Mouse (Mus musculus) B cell, adult 67 days (primary cell): ENCODE data around the gene Ankle2. TPM values are rescaled to one million over a fixed set of nuclear protein-coding genes. Genes with fewer than 3 reads are reported as not detected.

ENCODE experiments used
- total RNA-seq, 2 experiments: library from RNA; stranded (reverse); gene quantifications; 4 replicates each; pipeline ENCODE4 v1.2.4; 2023

The Ankle2 gene
- total RNA-seq: 100 to 1,000 TPM in 1 of 2 experiments, 10 to 100 TPM in 1; 100.0 to 115 TPM

DNA sequence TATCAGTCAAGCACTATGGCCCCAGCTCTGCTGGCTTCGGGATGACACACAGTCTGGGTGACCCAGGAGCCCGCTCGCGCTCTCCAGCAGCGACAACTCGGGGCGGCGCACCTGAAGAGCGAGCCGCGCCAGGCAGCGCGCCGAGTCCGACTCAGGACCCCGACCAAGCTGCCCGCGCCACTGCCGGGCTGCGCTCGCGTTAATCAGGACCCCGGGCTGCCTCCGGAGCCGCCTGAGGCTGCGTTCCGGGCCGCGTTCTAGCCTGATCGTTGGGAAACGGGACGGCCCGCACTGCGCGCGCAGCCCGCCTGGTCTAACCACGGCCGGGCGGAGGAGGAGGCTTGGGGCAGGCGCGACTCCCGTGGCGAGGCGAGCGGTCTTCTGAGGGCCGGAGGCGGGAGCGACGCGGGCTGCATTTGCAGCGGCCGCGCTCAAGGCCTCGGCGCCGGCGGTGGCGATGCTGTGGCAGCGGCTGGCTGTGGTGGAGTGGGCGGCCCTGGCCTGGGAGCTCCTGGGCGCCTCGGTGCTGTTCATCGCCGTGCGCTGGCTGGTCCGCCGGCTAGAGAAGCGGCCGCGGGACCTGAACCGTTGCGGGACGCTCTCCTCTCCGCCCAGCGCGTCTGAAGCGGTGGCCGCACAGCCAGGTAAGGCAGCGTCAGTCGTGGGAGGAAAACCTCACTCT is at the start of gene Ankle2:
Gene Ankle2 (plus strand): TSS at position 225 of the 682 bp plus-strand sequence.

DNA sequence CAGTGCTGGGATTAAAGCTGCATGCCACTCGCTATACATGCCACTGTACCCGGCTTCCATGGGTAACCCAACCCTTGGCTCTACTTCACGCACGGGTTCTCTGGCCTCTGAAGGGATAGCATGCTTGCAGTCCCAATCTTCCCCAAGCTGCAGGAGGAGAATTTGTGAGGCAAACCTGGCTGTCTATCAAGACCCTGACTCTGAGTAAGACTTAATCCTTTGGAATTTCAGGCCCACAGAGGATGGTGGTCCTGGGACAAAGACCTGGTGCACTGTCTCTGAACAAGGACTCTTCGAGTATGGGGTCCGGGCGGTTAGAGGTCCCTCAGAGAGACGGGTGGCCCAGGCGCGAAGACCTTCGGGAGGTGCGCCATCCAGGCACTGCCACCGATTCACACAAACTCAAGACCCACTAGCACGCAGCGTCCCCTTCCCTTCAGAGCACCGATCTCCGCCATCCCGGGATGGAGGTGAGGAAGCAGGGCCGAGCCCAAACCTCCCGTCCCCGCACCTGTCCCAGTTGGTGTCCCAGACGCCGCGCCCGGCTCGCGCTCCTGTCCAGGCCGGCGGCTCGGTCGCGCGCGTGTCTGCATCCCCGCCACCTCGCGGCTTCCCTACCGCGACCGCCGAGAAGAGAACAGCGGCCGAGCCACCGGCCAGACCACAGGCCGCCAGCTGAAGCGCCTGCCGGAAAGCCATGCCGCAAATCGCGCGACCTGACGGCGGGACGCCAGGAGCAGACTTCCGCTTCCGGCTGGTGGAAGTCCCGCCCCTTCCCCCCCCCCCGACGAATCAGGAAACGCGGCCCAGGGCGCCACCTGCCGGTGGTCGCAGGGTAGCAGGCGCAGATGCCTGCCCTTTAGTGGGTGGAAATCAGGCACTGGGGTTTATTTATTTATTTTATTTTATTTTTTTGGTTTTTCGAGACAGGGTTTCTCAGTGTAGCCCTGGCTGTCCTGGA is 38.6 kb downstream of the Ankle2 start, which contains the start of gene Pgam5:
Gene Pgam5 (minus strand): TSS at position 773 of the 961 bp plus-strand sequence.

DNA sequence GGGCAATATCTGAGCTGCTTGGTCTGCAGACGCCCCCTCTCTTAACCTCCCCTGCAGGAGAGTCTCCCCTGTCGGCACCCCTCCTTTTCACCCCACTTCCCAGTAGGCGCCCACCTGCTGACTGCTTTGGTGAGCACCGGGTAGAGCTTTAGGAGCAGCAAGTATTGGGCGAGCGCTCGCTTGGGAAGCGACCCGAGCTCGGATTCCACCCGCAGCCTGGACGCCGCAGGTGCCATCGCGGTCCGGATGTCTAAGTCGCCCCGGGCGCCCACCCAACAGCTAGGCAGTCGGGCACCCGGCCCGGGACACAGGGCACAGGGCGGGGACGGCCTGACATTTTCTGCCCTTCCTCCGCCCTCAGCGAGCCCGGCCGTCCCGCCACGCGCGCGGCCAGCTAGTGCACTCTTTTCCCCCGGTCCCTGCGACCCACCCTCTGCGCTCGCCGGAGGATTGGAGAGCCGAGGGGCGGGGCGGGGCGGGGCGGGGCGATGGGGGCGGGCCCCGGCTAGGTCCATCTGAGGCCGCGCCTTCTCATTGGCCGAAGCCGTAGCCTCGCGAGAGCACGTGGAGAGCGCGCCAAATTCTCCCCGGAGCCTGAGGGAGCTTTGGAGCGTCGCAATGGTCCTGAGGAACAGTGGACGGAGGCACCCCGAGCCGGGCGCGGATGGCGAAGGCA is 55.1 kb downstream of the Ankle2 start, which contains the start of the genes Pxmp2 and Pole:
Gene Pxmp2 (minus strand): TSS at position 417 of the 676 bp plus-strand sequence.
Gene Pole (plus strand): TSS at position 537 of the 676 bp plus-strand sequence.

Other genes starting within 250 kb of the Ankle2 start
- gene Zfp932, start 234.5 kb upstream of the Ankle2 start, total RNA-seq: 10 to 100 TPM; 42.9 to 50.0 TPM
- 10 to 100 TPM; 16.5 to 18.5 TPM for gene Gm17655, start 158.5 kb upstream of the Ankle2 start, total RNA-seq
- under 1 TPM; 0.50 to 0.90 TPM for gene Gm35315, start 136.6 kb upstream of the Ankle2 start, total RNA-seq
- gene Plcxd1, start 131.0 kb upstream of the Ankle2 start, total RNA-seq: 1 to 10 TPM; 1.3 to 2.2 TPM
- gene Gtpbp6, start 122.8 kb upstream of the Ankle2 start, total RNA-seq: 100 to 1,000 TPM; 147 to 151 TPM
- 10 to 100 TPM in 1 of 2 experiments, 1 to 10 TPM in 1; 9.7 to 10.9 TPM for gene Zfp605, start 120.9 kb upstream of the Ankle2 start, total RNA-seq
- 100 to 1,000 TPM in 1 of 2 experiments, 10 to 100 TPM in 1; 91.1 to 105 TPM for gene Chfr, start 95.2 kb upstream of the Ankle2 start, total RNA-seq
- 10 to 100 TPM; 38.2 to 39.1 TPM for gene Golga3, start 54.3 kb upstream of the Ankle2 start, total RNA-seq
- 10 to 100 TPM; 32.4 to 40.3 TPM for gene Pgam5, start 38.9 kb downstream of the Ankle2 start, total RNA-seq
- gene Pxmp2, start 55.2 kb downstream of the Ankle2 start, total RNA-seq: 1 to 10 TPM; 2.4 to 4.1 TPM
- gene Pole, start 55.3 kb downstream of the Ankle2 start, total RNA-seq: 10 to 100 TPM in 1 of 2 experiments, 1 to 10 TPM in 1; 8.2 to 10.7 TPM
- gene P2rx2, start 112.2 kb downstream of the Ankle2 start, total RNA-seq: not detected
- not detected for gene Lrcol1, start 113.7 kb downstream of the Ankle2 start, total RNA-seq
- gene Fbrsl1, start 217.5 kb downstream of the Ankle2 start, total RNA-seq: 100 to 1,000 TPM; 118 to 146 TPM